12 mouse cellular contexts compared by ENCODE assay signal in the genomic region with DNA sequence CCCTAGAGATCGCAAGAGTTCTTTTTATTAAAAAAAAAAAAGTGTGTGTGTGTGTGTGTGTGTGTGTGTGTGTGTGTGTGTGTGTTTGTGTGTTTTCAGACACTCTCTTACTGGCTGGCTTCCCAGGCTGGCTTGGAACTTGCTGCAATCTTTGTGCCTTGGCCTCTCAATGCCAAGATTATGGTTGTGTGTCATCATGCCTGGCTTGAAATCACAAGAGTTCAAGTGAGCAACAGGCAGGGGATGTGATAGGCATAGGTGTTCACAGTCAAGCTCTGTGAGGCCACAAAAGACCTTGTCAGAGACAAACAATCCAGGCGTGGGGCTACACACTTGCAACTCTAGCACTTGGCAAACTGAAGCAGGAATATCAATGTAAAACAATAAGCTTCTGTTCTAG. TPM values are rescaled to one million over a fixed set of nuclear protein-coding genes. Genes with fewer than 3 reads are reported as not detected.
DNase-seq lines count a peak whose midpoint lies in the region; ATAC-seq lines count a peak whose summit lies in the region.
"Had no signal": no experiment of that assay in that cellular context is flagged by ENCODE, and none has a peak within 500 bp of the region (broad histone marks: within the 10 kb centered on the region; RNA-seq: fewer than 3 reads in every experiment).

No protein-coding gene starts in this region.

- no peaks in the 10 kb centered on the region for H3K9me3 ChIP-seq in embryonic facial prominence, embryonic 14.5 days (ENCODE audit: control insufficient read depth, low read length)
- peaks cover 7% of the 10 kb centered on the region; the same call in 1 of the 2 replicates for H3K9me3 ChIP-seq in embryonic facial prominence, embryonic 10.5 days
- no peaks in the 10 kb centered on the region for H3K9me3 ChIP-seq in heart, embryonic 13.5 days
- H3K9me3 ChIP-seq in hindbrain, embryonic 12.5 days (replicated peaks): 0 out of 2 replicates have a peak, but pooled peaks cover 8% of the 10 kb centered on the region
- H3K9me3 ChIP-seq: embryonic facial prominence, embryonic 12.5 days; liver, embryonic 13.5 days had no signal

- 62% methylated on average over 2 of the region's 2 CpGs for WGBS in embryonic facial prominence, embryonic 14.5 days
- WGBS in embryonic facial prominence, embryonic 10.5 days: 74% methylated on average over 2 of the region's 2 CpGs
- 55% methylated on average over 2 of the region's 2 CpGs for WGBS in heart, embryonic 13.5 days
- 73% methylated on average over 2 of the region's 2 CpGs for WGBS in hindbrain, embryonic 12.5 days

- H3K4me2 ChIP-seq in embryonic facial prominence, embryonic 14.5 days (ENCODE audit: low read depth, low read length): no peak overlapping the region
- no peak overlapping the region for H3K4me2 ChIP-seq in heart, embryonic 13.5 days
- H3K4me2 ChIP-seq in hindbrain, embryonic 12.5 days (replicated peaks): no peak overlapping the region
- H3K4me2 ChIP-seq: embryonic facial prominence, embryonic 12.5 days; liver, embryonic 13.5 days had no signal

- H3K9ac ChIP-seq in embryonic facial prominence, embryonic 14.5 days (ENCODE audit: low read depth, low read length): no peak overlapping the region
- H3K9ac ChIP-seq in heart, embryonic 13.5 days: no peak overlapping the region
- no peak overlapping the region for H3K9ac ChIP-seq in hindbrain, embryonic 12.5 days
- H3K9ac ChIP-seq: embryonic facial prominence, embryonic 12.5 days; liver, embryonic 13.5 days had no signal

- H3K36me3 ChIP-seq in embryonic facial prominence, embryonic 14.5 days (ENCODE audit: control insufficient read depth, insufficient read depth, low read length): no peaks in the 10 kb centered on the region
- H3K36me3 ChIP-seq in embryonic facial prominence, embryonic 10.5 days (replicated peaks): no peaks in the 10 kb centered on the region
- no peaks in the 10 kb centered on the region for H3K36me3 ChIP-seq in heart, embryonic 13.5 days
- H3K36me3 ChIP-seq in hindbrain, embryonic 12.5 days: no peaks in the 10 kb centered on the region
- H3K36me3 ChIP-seq: embryonic facial prominence, embryonic 12.5 days; liver, embryonic 13.5 days had no signal

- no peak for ATAC-seq in embryonic facial prominence, embryonic 14.5 days (ENCODE audit: low read depth)
- ATAC-seq in heart, embryonic 13.5 days (ENCODE audit: extremely low read depth, insufficient number of reproducible peaks, low FRiP score, low TSS enrichment): no peak
- no peak for ATAC-seq in hindbrain, embryonic 12.5 days (ENCODE audit: low FRiP score)
- ATAC-seq: intestine, embryonic 16.5 days had no signal

- no peak overlapping the region for H3K4me3 ChIP-seq in embryonic facial prominence, embryonic 14.5 days (ENCODE audit: low read depth, low read length)
- H3K4me3 ChIP-seq in embryonic facial prominence, embryonic 10.5 days: no peak overlapping the region
- no peak overlapping the region for H3K4me3 ChIP-seq in heart, embryonic 13.5 days
- H3K4me3 ChIP-seq in hindbrain, embryonic 12.5 days: no peak overlapping the region
- H3K4me3 ChIP-seq: embryonic facial prominence, embryonic 12.5 days; liver, embryonic 13.5 days had no signal

- peak; percentile 24 for DNase-seq in embryonic facial prominence, embryonic 14.5 days (ENCODE audit: low spot score)
- no peak for DNase-seq in embryonic facial prominence, embryonic 10.5 days (ENCODE audit: low spot score)
- peak; percentile 58 for DNase-seq in ovary, adult 18-20 months (ENCODE audit: low spot score)
- DNase-seq in ovary, postnatal 14 days (ENCODE audit: low spot score): no peak
- DNase-seq in lung, postnatal 4 days: peak; percentile 52 to 63
- DNase-seq in cerebellum, adult 11-12 months: no peak
- DNase-seq: liver, embryonic 13.5 days; retina, postnatal 1 day had no signal

- no peak overlapping the region for H3K27ac ChIP-seq in embryonic facial prominence, embryonic 14.5 days (replicated peaks; ENCODE audit: low read depth, low read length)
- no peak overlapping the region for H3K27ac ChIP-seq in embryonic facial prominence, embryonic 10.5 days (replicated peaks)
- peak overlapping the region; percentile 48; the same call in 1 of the 2 replicates for H3K27ac ChIP-seq in heart, embryonic 13.5 days (replicated peaks)
- H3K27ac ChIP-seq in hindbrain, embryonic 12.5 days: no peak overlapping the region
- H3K27ac ChIP-seq: embryonic facial prominence, embryonic 12.5 days; liver, embryonic 13.5 days had no signal

- H3K27me3 ChIP-seq in embryonic facial prominence, embryonic 14.5 days (replicated peaks; ENCODE audit: control insufficient read depth, insufficient read depth, low read length): no peaks in the 10 kb centered on the region
- peaks cover under 1% of the 10 kb centered on the region; the same call in 1 of the 2 replicates for H3K27me3 ChIP-seq in embryonic facial prominence, embryonic 10.5 days (replicated peaks; ENCODE audit: low read depth, poor library complexity, severe bottlenecking)
- 0 out of 2 replicates have a peak, but pooled peaks cover 3% of the 10 kb centered on the region for H3K27me3 ChIP-seq in heart, embryonic 13.5 days (replicated peaks)
- 0 out of 2 replicates have a peak, but pooled peaks cover 2% of the 10 kb centered on the region for H3K27me3 ChIP-seq in hindbrain, embryonic 12.5 days
- H3K27me3 ChIP-seq: embryonic facial prominence, embryonic 12.5 days had no signal

- no peaks in the 10 kb centered on the region for H3K4me1 ChIP-seq in embryonic facial prominence, embryonic 14.5 days (ENCODE audit: control insufficient read depth, insufficient read depth, low read length)
- H3K4me1 ChIP-seq in embryonic facial prominence, embryonic 10.5 days: no peaks in the 10 kb centered on the region
- 0 out of 2 replicates have a peak, but pooled peaks cover 3% of the 10 kb centered on the region for H3K4me1 ChIP-seq in heart, embryonic 13.5 days
- no peaks in the 10 kb centered on the region for H3K4me1 ChIP-seq in hindbrain, embryonic 12.5 days
- H3K4me1 ChIP-seq: embryonic facial prominence, embryonic 12.5 days; liver, embryonic 13.5 days had no signal

RNA-seq across cellular contexts. Expression of gene Bok, which starts 7.1 kb away (rescaled TPM):
- 38.7 and 42.8 TPM in 2 replicates for polyA plus RNA-seq in embryonic facial prominence, embryonic 14.5 days (2014; fragmentation: Nextera tagmentation; extraction: Ambion mirVana)
- 38.1 and 38.6 TPM in 2 replicates for polyA plus RNA-seq in embryonic facial prominence, embryonic 10.5 days (2016; fragmentation: Nextera tagmentation; extraction: Ambion mirVana)
- polyA plus RNA-seq in heart, embryonic 13.5 days (2015; fragmentation: Nextera tagmentation; extraction: Ambion mirVana): 40.2 and 51.6 TPM in 2 replicates
- 43.8 and 44.1 TPM in 2 replicates for polyA plus RNA-seq in hindbrain, embryonic 12.5 days (2016; fragmentation: Nextera tagmentation; extraction: Ambion mirVana)

RNA-seq across cellular contexts. Expression of gene Stk25, which starts 19.9 kb away (rescaled TPM):
- polyA plus RNA-seq in embryonic facial prominence, embryonic 14.5 days (2014; fragmentation: Nextera tagmentation; extraction: Ambion mirVana): 190 and 200 TPM in 2 replicates
- 164 and 174 TPM in 2 replicates for polyA plus RNA-seq in embryonic facial prominence, embryonic 10.5 days (2016; fragmentation: Nextera tagmentation; extraction: Ambion mirVana)
- polyA plus RNA-seq in heart, embryonic 13.5 days (2015; fragmentation: Nextera tagmentation; extraction: Ambion mirVana): 132 and 138 TPM in 2 replicates
- 249 and 254 TPM in 2 replicates for polyA plus RNA-seq in hindbrain, embryonic 12.5 days (2016; fragmentation: Nextera tagmentation; extraction: Ambion mirVana)

Comparison
In these comparisons a context has a peak if more than half of its experiments do, and no peak if none do; other contexts are left out.
1. DNase-seq: peak in embryonic facial prominence, embryonic 14.5 days (single experiment), ovary, adult 18-20 months (single experiment) and lung, postnatal 4 days (2 of 2); none in embryonic facial prominence, embryonic 10.5 days (single experiment), ovary, postnatal 14 days (single experiment) and cerebellum, adult 11-12 months (single experiment).